Mouse (Mus musculus): Measurements from ENCODE around the gene Kcp.

DNA sequence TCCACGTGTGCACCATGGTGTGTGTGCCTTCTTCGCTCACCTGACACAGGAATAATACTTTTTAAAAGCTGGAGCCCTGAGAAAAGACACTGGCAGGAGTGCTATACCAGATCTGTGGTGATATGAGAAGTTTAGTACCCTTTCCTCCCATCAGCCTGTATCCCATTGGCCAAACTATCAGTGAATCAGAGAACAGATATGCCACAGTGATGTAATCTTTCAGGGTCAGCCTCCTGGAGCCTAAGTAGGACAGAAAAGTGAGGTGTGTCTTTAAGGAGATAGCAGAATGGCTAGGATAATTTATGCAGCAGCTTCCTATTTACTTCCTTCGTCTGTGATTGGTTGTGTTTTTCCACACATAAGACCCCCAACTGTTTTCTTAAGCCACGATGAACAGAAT is 79.6 kb downstream of the Kcp start:
- TF ChIP-seq POLR2A (IDR thresholded peaks at IDR 0.05; ENCODE audit: low read depth, low read length) (no peak), CTCF (IDR thresholded peaks at IDR 0.05; ENCODE audit: borderline replicate concordance, insufficient read depth, low read length) (no peak)

Measured in embryonic fibroblast, embryonic 13.5 days (primary cell).